Mouse (Mus musculus) heart, embryonic 15.5 days (tissue): ENCODE data around the gene Helz. TPM values are rescaled to one million over a fixed set of nuclear protein-coding genes. Genes with fewer than 3 reads are reported as not detected.

Source experiments
- ATAC-seq: fragments of 200-750 bp; cut with Nextera tagmentation; replicated peaks from 2 replicates; pipeline ENCODE4 v1.8.0; 2017; ENCODE audit warnings: low read depth, moderate TSS enrichment; ENCODE audit not compliant: insufficient number of reproducible peaks, insufficient read depth, low FRiP score
- H3K27ac ChIP-seq: fragments of 300-500 bp; sonication (generic); 2 replicates; pipeline ENCODE4 v1.5.1; 2015; ENCODE audit warnings: mild to moderate bottlenecking, inconsistent platforms
- H3K27me3 ChIP-seq: fragments of 300-500 bp; sonication (generic); 2 replicates; pipeline ENCODE4 v1.6.1; 2015; ENCODE audit warnings: inconsistent platforms
- H3K36me3 ChIP-seq: fragments of 300-500 bp; sonication (generic); 2 replicates; pipeline ENCODE4 v1.6.1; 2015; ENCODE audit warnings: mild to moderate bottlenecking, inconsistent platforms
- H3K4me1 ChIP-seq: fragments of 300-500 bp; sonication (generic); replicated peaks from 2 replicates; pipeline ENCODE4 v1.6.1; 2015; ENCODE audit warnings: inconsistent platforms
- H3K4me2 ChIP-seq: fragments of 300-500 bp; sonication (generic); 2 replicates; pipeline ENCODE4 v1.6.1; 2015; ENCODE audit warnings: inconsistent platforms, mild to moderate bottlenecking, moderate library complexity
- H3K4me3 ChIP-seq: fragments of 300-500 bp; sonication (generic); 2 replicates; pipeline ENCODE4 v1.5.1; 2015; ENCODE audit warnings: mild to moderate bottlenecking, inconsistent platforms
- H3K9ac ChIP-seq: fragments of 300-500 bp; sonication (generic); 2 replicates; pipeline ENCODE4 v1.6.1; 2015; ENCODE audit warnings: mild to moderate bottlenecking, inconsistent platforms
- H3K9me3 ChIP-seq: fragments of 300-500 bp; sonication (generic); replicated peaks from 2 replicates; pipeline ENCODE4 v1.6.1; 2016; ENCODE audit warnings: inconsistent platforms
- WGBS: fragments of 180-500 bp; shearing (Covaris S2); methylation state at CpG from one replicate; pipeline ENCODE4 v1.1.7; 2015; ENCODE audit warnings: mixed read lengths; 5-methylcytosine and 5-hydroxymethylcytosine counted together
- polyA plus RNA-seq: library from polyadenylated mRNA; unstranded; fragments of >200 nt; fragmentation: Nextera tagmentation; extraction: Ambion mirVana; gene quantifications from 2 replicates; pipeline ENCODE4 v1.2.1, GENCODE M21; 2015

Helz gene
- polyA plus RNA-seq, 1 experiment from 2014 or later = 11.7 TPM

GRCm38 (mm10) chr11:107625746-107626145 lies 78.0 kb downstream of the Helz start:
- peaks cover 31% of the 10 kb centered on the region for H3K36me3 ChIP-seq
- WGBS = 80% methylated on average over 11 of the region's 11 CpGs
- no peak overlapping the region for H3K27ac ChIP-seq
- H3K4me1 ChIP-seq = no peaks in the 10 kb centered on the region
- no peaks in the 10 kb centered on the region for H3K9me3 ChIP-seq
- no peak overlapping the region for H3K4me2 ChIP-seq
- ATAC-seq = no peak
- H3K27me3 ChIP-seq = no peaks in the 10 kb centered on the region
- no peak overlapping the region for H3K9ac ChIP-seq
- no peak overlapping the region for H3K4me3 ChIP-seq

DNA sequence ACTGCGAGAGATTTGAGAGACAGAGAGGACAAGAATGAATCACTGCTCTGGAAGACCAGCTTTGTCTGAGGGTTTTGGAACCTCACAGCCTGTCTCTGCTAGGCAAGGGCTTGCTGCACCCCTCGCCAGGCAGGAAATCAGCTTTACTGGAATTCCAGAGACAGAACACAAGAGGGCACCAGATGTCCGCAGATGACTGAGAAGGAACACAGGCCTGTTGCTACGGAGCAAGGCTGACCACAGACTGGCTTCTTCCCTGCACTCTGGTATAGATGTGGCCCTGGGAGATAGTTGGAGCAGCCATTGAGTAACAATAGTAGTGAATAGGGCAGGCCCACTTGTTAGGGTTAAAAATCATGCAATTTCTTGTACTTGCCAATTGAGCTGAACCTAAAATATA lies 81.8 kb downstream of the Helz start:
- no peak for ATAC-seq
- Histone ChIP-seq H3K9ac (no peak overlapping the region), H3K27ac (no peak overlapping the region), H3K9me3 (no peaks in the 10 kb centered on the region), H3K4me1 (no peaks in the 10 kb centered on the region), H3K27me3 (no peaks in the 10 kb centered on the region), H3K4me2 (no peak overlapping the region), H3K4me3 (no peak overlapping the region), H3K36me3 (peaks cover 34% of the 10 kb centered on the region)
- 32% methylated on average over 4 of the region's 4 CpGs for WGBS

DNA sequence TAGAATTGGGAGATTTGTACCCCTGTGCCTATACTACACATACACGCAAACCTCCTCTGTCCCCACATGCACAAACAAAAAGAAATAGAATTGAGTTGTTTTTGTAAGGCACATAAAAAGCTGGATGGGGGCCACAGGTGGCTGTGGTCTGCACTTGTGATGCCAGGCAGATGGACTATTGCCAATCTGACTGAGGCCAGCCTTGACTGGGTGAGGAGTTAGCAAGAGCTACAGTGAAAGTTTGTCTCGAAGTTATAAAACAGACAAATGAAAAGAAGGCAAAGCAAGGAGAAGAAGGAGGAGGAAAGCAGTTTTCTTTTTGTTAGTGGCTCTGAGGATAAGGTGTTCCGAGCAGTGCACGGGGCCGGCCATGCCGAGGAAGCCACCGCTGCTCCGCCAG lies 82.2 kb downstream of the Helz start:
- no peak for ATAC-seq
- H3K36me3 ChIP-seq = peaks cover 39% of the 10 kb centered on the region
- no peaks in the 10 kb centered on the region for H3K27me3 ChIP-seq
- H3K9me3 ChIP-seq = no peaks in the 10 kb centered on the region
- no peak overlapping the region for H3K9ac ChIP-seq
- no peak overlapping the region for H3K4me2 ChIP-seq
- H3K27ac ChIP-seq = no peak overlapping the region
- no peaks in the 10 kb centered on the region for H3K4me1 ChIP-seq
- 94% methylated on average over 8 of the region's 8 CpGs for WGBS
- no peak overlapping the region for H3K4me3 ChIP-seq

GRCm38 (mm10) chr11:107631124-107631523 lies 83.4 kb downstream of the Helz start:
- Histone ChIP-seq H3K27me3 (no peaks in the 10 kb centered on the region), H3K4me1 (no peaks in the 10 kb centered on the region), H3K9ac (no peak overlapping the region), H3K4me3 (no peak overlapping the region), H3K9me3 (no peaks in the 10 kb centered on the region), H3K27ac (no peak overlapping the region), H3K36me3 (peaks cover 50% of the 10 kb centered on the region), H3K4me2 (no peak overlapping the region)
- no peak for ATAC-seq
- 78% methylated on average over 7 of the region's 7 CpGs for WGBS

DNA sequence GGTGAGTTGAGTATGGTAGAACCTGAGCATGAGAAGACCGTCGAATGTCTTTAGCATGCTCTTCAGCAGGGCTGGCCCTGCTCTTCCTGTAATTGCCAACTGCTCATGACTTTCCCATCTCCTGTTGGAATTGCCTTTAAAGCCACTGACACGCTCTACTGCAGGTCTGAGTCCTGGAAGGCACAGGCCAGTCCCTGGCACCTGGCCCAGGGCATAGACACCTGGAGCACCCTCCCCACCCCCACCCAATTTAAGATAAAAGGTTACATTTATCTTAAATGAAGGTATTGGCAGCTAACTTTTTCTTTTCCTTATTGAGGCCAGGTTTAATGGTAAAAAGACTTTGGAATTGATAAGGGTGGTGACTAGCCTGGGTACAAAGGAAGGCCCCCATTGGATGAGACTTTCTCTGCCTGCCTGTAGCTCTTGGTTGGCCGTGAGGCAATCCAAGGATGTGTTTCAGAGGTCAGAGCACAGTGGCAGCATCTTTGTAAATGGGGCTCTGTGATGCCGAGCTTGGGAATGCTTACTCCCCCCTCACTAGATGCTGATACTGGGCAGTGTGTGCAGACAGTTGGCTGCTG lies 85.9 kb downstream of the Helz start:
- no peak overlapping the region for H3K27ac ChIP-seq
- WGBS = 82% methylated on average over 5 of the region's 5 CpGs
- peaks cover 55% of the 10 kb centered on the region for H3K36me3 ChIP-seq

DNA sequence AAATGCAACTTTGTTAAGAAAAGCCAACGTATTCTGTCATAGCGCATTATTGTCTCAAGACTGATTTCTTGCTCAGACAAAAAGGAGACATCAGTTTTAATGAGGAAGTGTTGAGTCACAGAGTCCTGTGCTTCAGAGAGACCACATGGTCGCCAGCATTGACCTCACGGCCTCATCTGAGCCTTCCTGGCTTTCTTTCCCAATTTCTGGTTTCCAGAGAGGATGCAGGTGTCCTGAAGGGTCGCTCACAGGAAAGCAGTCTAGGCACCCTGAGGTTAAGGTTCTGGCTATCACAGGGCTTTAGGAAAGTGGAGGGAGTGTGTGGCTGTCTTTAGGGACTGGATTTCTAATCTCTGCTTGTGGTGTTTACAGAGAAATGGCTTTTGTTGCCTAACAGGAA lies 90.4 kb downstream of the Helz start:
- no peak overlapping the region for H3K4me3 ChIP-seq
- no peaks in the 10 kb centered on the region for H3K9me3 ChIP-seq
- peaks cover 61% of the 10 kb centered on the region for H3K36me3 ChIP-seq
- no peaks in the 10 kb centered on the region for H3K4me1 ChIP-seq
- WGBS = 71% methylated on average over 5 of the region's 5 CpGs
- no peak for ATAC-seq
- H3K4me2 ChIP-seq = no peak overlapping the region
- H3K9ac ChIP-seq = no peak overlapping the region
- no peaks in the 10 kb centered on the region for H3K27me3 ChIP-seq
- no peak overlapping the region for H3K27ac ChIP-seq

More for the DNA sequence above, 85.9 kb downstream of the Helz start:
- Histone ChIP-seq H3K4me3 (no peak overlapping the region), H3K4me2 (no peak overlapping the region), H3K27me3 (no peaks in the 10 kb centered on the region), H3K4me1 (no peaks in the 10 kb centered on the region), H3K9me3 (no peaks in the 10 kb centered on the region), H3K9ac (no peak overlapping the region)
- no peak for ATAC-seq

- ATAC-seq = no peak
- Histone ChIP-seq H3K27me3 (no peaks in the 10 kb centered on the region), H3K4me2 (no peak overlapping the region), H3K9ac (no peak overlapping the region), H3K4me1 (no peaks in the 10 kb centered on the region), H3K9me3 (no peaks in the 10 kb centered on the region), H3K4me3 (no peak overlapping the region), H3K27ac (no peak overlapping the region), H3K36me3 (peaks cover 59% of the 10 kb centered on the region)
- 90% methylated on average over 2 of the region's 2 CpGs for WGBS
Measured at GRCm38 (mm10) chr11:107639657-107640056, 91.9 kb downstream of the Helz start.

- Histone ChIP-seq H3K9me3 (no peaks in the 10 kb centered on the region), H3K27ac (no peak overlapping the region), H3K4me3 (no peak overlapping the region), H3K27me3 (no peaks in the 10 kb centered on the region), H3K4me1 (peaks cover 3% of the 10 kb centered on the region; the same call in 1 of the 2 replicates), H3K36me3 (peaks cover 50% of the 10 kb centered on the region), H3K9ac (no peak overlapping the region), H3K4me2 (no peak overlapping the region)
- 93% methylated on average over 4 of the region's 4 CpGs for WGBS
- ATAC-seq = no peak
Measured at GRCm38 (mm10) chr11:107644461-107644860, 96.7 kb downstream of the Helz start.

- H3K4me3 ChIP-seq = no peak overlapping the region
- H3K9me3 ChIP-seq = no peaks in the 10 kb centered on the region
- WGBS = 58% methylated on average over 3 of the region's 3 CpGs
- H3K27me3 ChIP-seq = no peaks in the 10 kb centered on the region
- no peak overlapping the region for H3K4me2 ChIP-seq
- no peak overlapping the region for H3K27ac ChIP-seq
- no peak for ATAC-seq
- H3K36me3 ChIP-seq = peaks cover 43% of the 10 kb centered on the region
- H3K9ac ChIP-seq = no peak overlapping the region
- peaks cover 14% of the 10 kb centered on the region for H3K4me1 ChIP-seq
Measured at GRCm38 (mm10) chr11:107647330-107647729, 99.6 kb downstream of the Helz start.

GRCm38 (mm10) chr11:107648668-107649067 lies 100.9 kb downstream of the Helz start:
- Histone ChIP-seq H3K4me3 (no peak overlapping the region), H3K36me3 (peaks cover 35% of the 10 kb centered on the region), H3K9ac (no peak overlapping the region), H3K4me2 (no peak overlapping the region), H3K27ac (no peak overlapping the region), H3K4me1 (peaks cover 14% of the 10 kb centered on the region), H3K9me3 (no peaks in the 10 kb centered on the region), H3K27me3 (no peaks in the 10 kb centered on the region)
- 57% methylated on average over 4 of the region's 4 CpGs for WGBS
- no peak for ATAC-seq

DNA sequence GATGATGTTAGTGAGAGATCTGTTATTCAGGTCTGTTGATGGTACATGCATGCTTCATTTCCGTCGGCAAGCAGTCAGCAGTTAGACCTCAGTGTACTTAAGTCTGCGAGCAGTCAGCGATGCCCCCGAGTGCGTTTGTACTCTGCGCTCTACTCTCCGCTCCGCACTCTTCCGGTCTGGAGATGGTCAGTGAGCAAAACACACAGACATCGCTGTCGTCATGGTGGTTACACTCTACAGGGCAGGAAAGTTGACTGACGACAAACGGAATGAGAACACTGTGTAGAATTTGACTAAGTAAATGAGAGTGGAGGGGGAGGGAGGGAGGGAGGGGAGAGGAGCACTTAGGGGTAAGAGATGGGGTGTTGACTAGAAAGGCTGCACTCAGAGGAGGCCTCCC lies 101.7 kb downstream of the Helz start:
- whole genome bisulfite sequencing = 91% methylated on average over 14 of the region's 14 CpGs

DNA sequence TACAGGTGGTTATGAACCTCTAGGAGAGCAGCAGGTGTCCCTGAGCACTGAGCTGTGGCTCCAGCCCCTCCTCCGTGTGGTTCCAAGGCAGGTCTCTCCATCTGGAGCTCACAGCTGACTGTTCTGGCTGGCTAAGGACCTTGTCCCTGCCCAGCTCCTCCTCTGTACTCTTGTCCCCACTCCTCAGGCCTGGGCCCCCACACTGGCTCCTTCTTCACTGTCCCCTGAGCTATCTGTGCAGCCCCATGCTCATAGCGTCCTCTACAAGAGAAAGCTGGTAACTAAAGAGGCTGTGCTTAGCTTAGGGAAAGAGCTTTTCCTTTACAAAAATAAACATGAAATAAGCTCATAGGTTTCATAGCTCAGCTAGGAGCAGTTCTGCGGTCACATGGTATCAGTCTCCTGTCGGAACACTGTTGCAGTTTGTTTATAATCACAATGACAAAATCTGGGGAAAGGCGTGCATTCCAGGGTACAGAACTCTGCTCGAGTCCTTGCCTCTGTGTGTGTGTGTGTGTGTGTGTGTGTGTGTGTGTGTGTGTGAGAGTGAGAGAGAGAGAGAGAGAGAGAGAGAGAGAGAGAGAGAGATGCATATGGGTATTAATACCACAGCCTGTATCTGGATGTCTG lies 102.8 kb downstream of the Helz start:
- WGBS = 58% methylated on average over 6 of the region's 6 CpGs
- Histone ChIP-seq H3K4me2 (no peak overlapping the region), H3K9me3 (no peaks in the 10 kb centered on the region), H3K4me1 (peaks cover 14% of the 10 kb centered on the region), H3K9ac (no peak overlapping the region), H3K36me3 (peaks cover 30% of the 10 kb centered on the region), H3K27me3 (no peaks in the 10 kb centered on the region), H3K27ac (no peak overlapping the region), H3K4me3 (no peak overlapping the region)
- no peak for ATAC-seq

More for the DNA sequence above, 101.7 kb downstream of the Helz start:
- peaks cover 14% of the 10 kb centered on the region for H3K4me1 ChIP-seq
- ATAC-seq = no peak
- H3K27ac ChIP-seq = no peak overlapping the region
- H3K9me3 ChIP-seq = no peaks in the 10 kb centered on the region
- no peak overlapping the region for H3K4me2 ChIP-seq
- no peak overlapping the region for H3K9ac ChIP-seq
- H3K36me3 ChIP-seq = peaks cover 30% of the 10 kb centered on the region
- H3K27me3 ChIP-seq = no peaks in the 10 kb centered on the region
- H3K4me3 ChIP-seq = no peak overlapping the region
